Mouse (Mus musculus) CH12.LX (cell line): ENCODE data around the gene Elavl2. TPM values are rescaled to one million over a fixed set of nuclear protein-coding genes. Genes with fewer than 3 reads are reported as not detected.

Experiments
- DNase-seq: peaks from one replicate; pipeline ENCODE4 v3.0.0-alpha.2; 2013; ENCODE audit errors: extremely low read depth
- H3K27ac ChIP-seq: 2 replicates; pipeline ENCODE4 v1.5.1; 2012; ENCODE audit warnings: low read depth, mild to moderate bottlenecking, control low read depth, moderate library complexity; ENCODE audit not compliant: insufficient read depth
- H3K27me3 ChIP-seq: replicated peaks from 2 replicates; pipeline ENCODE3; 2012; ENCODE audit warnings: inconsistent platforms
- H3K36me3 ChIP-seq, 2 experiments: replicated peaks in 1 of 2; 2 replicates each; pipeline versions ENCODE3 to v1.6.1; 2012; ENCODE audit warnings: inconsistent platforms in 1 of 2, low read length in 1 of 2, mild to moderate bottlenecking in 1 of 2, mixed read lengths in 1 of 2, moderate library complexity in 1 of 2; ENCODE audit not compliant: control insufficient read depth in 1 of 2, insufficient read depth in 1 of 2
- H3K4me1 ChIP-seq, 2 experiments: 2 replicates each; pipeline ENCODE4 v1.6.1; 2012; ENCODE audit warnings: inconsistent platforms in 1 of 2, moderate library complexity in 1 of 2; ENCODE audit not compliant: insufficient read depth in 2 of 2, control insufficient read depth in 1 of 2
- H3K4me2 ChIP-seq: 2 replicates; pipeline ENCODE4 v1.6.1; 2012; ENCODE audit warnings: low read depth, mild to moderate bottlenecking, control low read depth; ENCODE audit not compliant: poor library complexity, insufficient read depth, severe bottlenecking
- H3K4me3 ChIP-seq, 3 experiments: fragments of 150-350 bp in 1 of 3; sonication (generic) in 1 of 3; replicated peaks in 1 of 3; 2 replicates each; pipeline versions ENCODE3 to v1.5.1; 2011 to 2012; ENCODE audit warnings: low read depth in 2 of 3, low read length in 2 of 3, mild to moderate bottlenecking in 2 of 3, moderate library complexity in 2 of 3, control low read depth in 1 of 3, improper control_type of control experiment in 1 of 3, inconsistent platforms in 1 of 3, mixed read lengths in 1 of 3; ENCODE audit not compliant: poor library complexity in 1 of 3
- H3K79me2 ChIP-seq: replicated peaks from 2 replicates; pipeline ENCODE4 v1.6.1; 2012; ENCODE audit warnings: mild to moderate bottlenecking, moderate library complexity; ENCODE audit not compliant: control insufficient read depth, poor library complexity, insufficient read depth, severe bottlenecking; ENCODE audit errors: extremely low read depth
- H3K9ac ChIP-seq: 2 replicates; pipeline ENCODE4 v1.6.1; 2012; ENCODE audit warnings: low read depth, mild to moderate bottlenecking, control low read depth, moderate library complexity; ENCODE audit not compliant: insufficient read depth
- H3K9me3 ChIP-seq: replicated peaks from 2 replicates; pipeline ENCODE3; 2012; ENCODE audit warnings: low read length, inconsistent platforms, mixed read lengths
- CHD1 ChIP-seq: IDR thresholded peaks from 2 replicates; pipeline ENCODE4 v1.6.1; 2012; ENCODE audit warnings: low read depth, low read length, improper control_type of control experiment, inconsistent platforms
- CHD2 ChIP-seq: IDR thresholded peaks from 2 replicates; pipeline ENCODE4 v1.6.1; 2011; ENCODE audit warnings: low read length, improper control_type of control experiment
- EP300 ChIP-seq: IDR thresholded peaks from 2 replicates; pipeline ENCODE4 v1.6.1; 2011; ENCODE audit warnings: low read length, improper control_type of control experiment
- ETS1 ChIP-seq: conservative IDR thresholded peaks from 2 replicates; pipeline ENCODE4 v1.6.1; 2012; ENCODE audit warnings: low read depth, mild to moderate bottlenecking, inconsistent platforms, low read length, improper control_type of control experiment, moderate library complexity
- HCFC1 ChIP-seq: IDR thresholded peaks from 2 replicates; pipeline ENCODE4 v1.6.1; 2012; ENCODE audit warnings: low read depth, mild to moderate bottlenecking, inconsistent platforms, low read length, improper control_type of control experiment
- MYC ChIP-seq: IDR thresholded peaks from 2 replicates; pipeline ENCODE4 v1.6.1; 2011; ENCODE audit warnings: low read depth, mild to moderate bottlenecking, improper control_type of control experiment, low read length
- NELFE ChIP-seq: IDR thresholded peaks from 2 replicates; pipeline ENCODE4 v1.6.1; 2011; ENCODE audit warnings: low read depth, low read length, improper control_type of control experiment
- POLR2AphosphoS2 ChIP-seq: IDR thresholded peaks from 2 replicates; pipeline ENCODE4 v1.6.1; 2011; ENCODE audit warnings: low read depth, low read length, improper control_type of control experiment
- TBP ChIP-seq: conservative IDR thresholded peaks from 2 replicates; pipeline ENCODE4 v1.6.1; 2011; ENCODE audit warnings: low read depth, low read length, improper control_type of control experiment
- USF1 ChIP-seq: IDR thresholded peaks from 2 replicates; pipeline ENCODE4 v1.6.1; 2014; ENCODE audit warnings: low read depth, mild to moderate bottlenecking, inconsistent platforms, low read length, improper control_type of control experiment
- ZMIZ1 ChIP-seq: IDR thresholded peaks from 2 replicates; pipeline ENCODE4 v1.6.1; 2012; ENCODE audit warnings: low read depth, mild to moderate bottlenecking, inconsistent platforms, low read length, improper control_type of control experiment
- ZNF384 ChIP-seq: IDR thresholded peaks from 2 replicates; pipeline ENCODE4 v1.6.1; 2012; ENCODE audit warnings: low read depth, low read length, improper control_type of control experiment, inconsistent platforms
- dilution Hi-C: fragments of 300-500 bp; cut with MboI; formaldehyde crosslinking; loops from 2 replicates; pipeline ENCODE4 v1.14.3; 2020; ENCODE audit warnings: low sequenced_read_pairs; ENCODE audit not compliant: extremely low pct_unique_long_range_greater_than_20kb, extremely low pct_ligation_motif_present
- in situ Hi-C: fragments of 300-500 bp; cut with MboI; formaldehyde crosslinking; loops from 3 replicates; pipeline ENCODE4 v1.14.3; 2019; ENCODE audit warnings: low sequenced_read_pairs, low pct_ligation_motif_present, low pct_unique_long_range_greater_than_20kb, mixed read lengths
- polyA plus RNA-seq: library from polyadenylated mRNA; unstranded; fragments of >175 nt; gene quantifications from 2 replicates; pipeline ENCODE4 v1.2.1, GENCODE M21; 2012; ENCODE audit warnings: low read depth; ENCODE audit not compliant: insufficient read length
- total RNA-seq, 2 experiments: library from RNA; depleted of rRNA; stranded (reverse); fragments of 300-350 nt in 1 of 2; fragments of >200 nt in 1 of 2; gene quantifications; 2 replicates each; pipeline ENCODE4 v1.2.3; 2012 to 2014

The Elavl2 gene
- total and polyA plus RNA-seq, 3 experiments: not detected

- Histone ChIP-seq H3K27me3 (no peaks in the 10 kb centered on the region), H3K4me1 (no peaks in the 10 kb centered on the region), H3K9me3 (peaks cover 71% of the 10 kb centered on the region), H3K36me3 (no peaks in the 10 kb centered on the region), H3K4me2 (no peak overlapping the region), H3K27ac (no peak overlapping the region), H3K79me2 (no peaks in the 10 kb centered on the region), H3K9ac (no peak overlapping the region), H3K4me3 (no peak overlapping the region)
- in situ Hi-C loops (no loop called here), dilution Hi-C loops (no loop called here)
- no peak for TF ChIP-seq MYC
- no peak for DNase-seq
Measured at GRCm38 (mm10) chr4:91371131-91371818, 29.3 kb downstream of the Elavl2 start.

GRCm38 (mm10) chr4:91365276-91365675 lies 35.3 kb downstream of the Elavl2 start:
- H3K9ac ChIP-seq: no peak overlapping the region
- dilution Hi-C loops: no loop called here
- no peaks in the 10 kb centered on the region for H3K36me3 ChIP-seq
- in situ Hi-C loops: no loop called here
- no peak overlapping the region for H3K4me3 ChIP-seq
- H3K4me2 ChIP-seq: no peak overlapping the region
- no peak for TF ChIP-seq HCFC1
- no peak for TF ChIP-seq ZMIZ1
- no peak for TF ChIP-seq USF1
- TF ChIP-seq CHD2: no peak
- TF ChIP-seq TBP: no peak
- no peak for TF ChIP-seq ZNF384
- TF ChIP-seq POLR2AphosphoS2: no peak
- TF ChIP-seq CHD1: no peak
- TF ChIP-seq EP300: no peak
- no peak for TF ChIP-seq ETS1
- TF ChIP-seq MYC: no peak
- TF ChIP-seq NELFE: no peak
- H3K4me1 ChIP-seq: no peaks in the 10 kb centered on the region
- no peak for DNase-seq
- no peaks in the 10 kb centered on the region for H3K79me2 ChIP-seq
- no peaks in the 10 kb centered on the region for H3K27me3 ChIP-seq
- peaks cover 64% of the 10 kb centered on the region for H3K9me3 ChIP-seq
- H3K27ac ChIP-seq: no peak overlapping the region

- Histone ChIP-seq H3K9me3 (peaks cover 61% of the 10 kb centered on the region), H3K36me3 (no peaks in the 10 kb centered on the region), H3K27ac (no peak overlapping the region), H3K79me2 (no peaks in the 10 kb centered on the region), H3K27me3 (no peaks in the 10 kb centered on the region), H3K4me2 (no peak overlapping the region), H3K9ac (no peak overlapping the region), H3K4me3 (no peak overlapping the region), H3K4me1 (no peaks in the 10 kb centered on the region)
- no peak for TF ChIP-seq CHD2
- TF ChIP-seq USF1: no peak
- in situ Hi-C loops (no loop called here), dilution Hi-C loops (no loop called here)
- DNase-seq: no peak
Measured at GRCm38 (mm10) chr4:91363963-91364362, 36.6 kb downstream of the Elavl2 start.
